Mouse (Mus musculus): ENCODE results near the gene Tmem95.
"Not testable (repeated sequence)": the region's sequence is repeated elsewhere in the genome, so short reads cannot be mapped to it uniquely, and the experiment has no call there.

Gene Tmem95

DNA sequence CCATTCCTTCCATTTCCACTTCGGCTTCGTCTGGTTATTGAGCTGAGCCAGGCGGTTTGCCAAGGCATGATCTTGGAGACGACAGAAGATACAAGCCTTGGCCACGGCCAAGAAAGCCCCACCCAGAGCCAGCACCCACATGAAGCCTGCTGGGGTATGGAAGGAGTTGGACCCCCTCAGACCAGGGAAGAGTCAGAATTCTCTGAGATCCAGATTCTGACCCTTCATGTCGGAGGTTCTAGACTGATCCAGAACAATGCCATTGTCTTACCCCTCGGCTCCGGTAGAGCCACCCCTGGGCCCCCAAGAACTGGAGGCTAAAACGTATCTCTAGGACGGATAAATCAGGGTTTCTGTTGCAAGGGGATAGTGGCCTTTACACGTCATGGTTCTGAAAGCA is at the start of gene Tmem95:
TSS of gene Tmem95 (minus strand) at position 141 of the 400 bp plus-strand sequence.
- DNase-seq = no peak

DNA sequence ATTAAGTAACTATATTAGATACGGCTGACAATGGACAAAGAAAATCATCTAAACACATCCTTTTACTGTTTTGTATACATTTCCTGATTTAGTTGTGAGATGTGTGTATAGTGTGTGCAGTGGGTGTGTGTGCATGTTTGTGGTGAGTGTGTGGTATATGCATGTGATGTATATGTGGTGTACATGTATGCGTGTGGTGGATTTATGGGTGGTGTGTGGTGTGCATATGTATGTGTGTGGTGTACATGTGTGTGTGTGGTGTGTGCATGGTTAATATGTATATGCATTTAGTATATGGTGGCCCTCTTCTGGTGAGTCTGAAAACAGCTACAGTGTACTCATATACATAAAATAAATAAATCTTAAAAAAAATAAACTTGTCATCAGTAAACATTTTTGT is 49.7 kb upstream of the Tmem95 start:
- no peak for DNase-seq

DNA sequence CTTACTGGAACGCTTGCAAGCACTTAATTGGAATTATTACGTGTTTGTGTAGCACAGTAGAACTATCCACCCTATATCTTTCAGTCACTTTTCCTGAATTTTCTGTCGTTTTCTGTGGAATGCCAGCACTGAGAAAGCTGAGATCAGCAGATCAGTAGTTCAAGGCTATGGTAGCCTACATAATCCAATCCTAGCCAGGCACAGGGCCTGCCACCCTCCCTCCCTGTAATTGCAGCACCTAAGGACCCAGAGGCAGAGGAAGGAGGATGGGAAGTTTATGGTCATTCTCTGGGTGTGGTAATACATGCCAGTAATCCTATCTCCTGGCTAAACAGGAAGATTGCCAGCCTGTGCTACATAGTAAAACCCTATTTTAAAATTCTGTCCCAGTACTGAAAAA is 45.0 kb upstream of the Tmem95 start:
- DNase-seq = no peak

DNA sequence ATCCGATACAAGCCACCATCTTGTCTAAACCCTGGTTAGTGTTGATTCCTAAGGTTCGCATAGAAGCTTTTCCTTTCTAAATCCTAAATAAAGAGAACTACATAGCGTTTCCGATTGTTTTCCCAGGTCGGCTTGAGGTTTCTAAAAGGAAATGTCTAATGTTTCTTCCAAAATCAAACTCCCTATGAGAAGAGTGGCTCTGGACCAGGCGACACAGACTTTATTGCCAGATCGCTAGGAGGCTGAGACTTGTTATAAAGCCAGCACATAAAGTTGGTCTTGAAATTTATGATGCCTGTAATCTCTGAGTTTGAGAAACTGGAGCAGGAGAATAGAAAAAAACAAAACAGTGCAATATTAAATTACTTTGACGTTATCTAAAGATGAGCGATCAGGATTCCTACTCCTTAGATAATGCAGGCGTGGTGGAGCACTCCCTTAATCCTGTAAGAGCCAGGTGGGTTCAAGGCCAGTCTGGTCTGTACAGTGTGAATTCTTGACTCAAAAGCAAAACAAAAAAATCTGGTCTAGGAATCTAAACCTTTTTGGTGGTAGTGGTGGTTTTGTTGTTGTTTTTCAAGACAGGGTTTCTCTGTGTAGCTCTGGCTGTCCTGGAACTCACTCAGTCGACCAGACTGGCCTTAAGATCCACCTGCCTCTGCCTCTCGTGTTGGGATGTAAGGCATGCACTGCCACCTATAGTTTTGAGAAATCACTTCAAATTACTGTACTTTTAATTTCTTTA is 44.4 kb upstream of the Tmem95 start:
- no peak for DNase-seq

DNA sequence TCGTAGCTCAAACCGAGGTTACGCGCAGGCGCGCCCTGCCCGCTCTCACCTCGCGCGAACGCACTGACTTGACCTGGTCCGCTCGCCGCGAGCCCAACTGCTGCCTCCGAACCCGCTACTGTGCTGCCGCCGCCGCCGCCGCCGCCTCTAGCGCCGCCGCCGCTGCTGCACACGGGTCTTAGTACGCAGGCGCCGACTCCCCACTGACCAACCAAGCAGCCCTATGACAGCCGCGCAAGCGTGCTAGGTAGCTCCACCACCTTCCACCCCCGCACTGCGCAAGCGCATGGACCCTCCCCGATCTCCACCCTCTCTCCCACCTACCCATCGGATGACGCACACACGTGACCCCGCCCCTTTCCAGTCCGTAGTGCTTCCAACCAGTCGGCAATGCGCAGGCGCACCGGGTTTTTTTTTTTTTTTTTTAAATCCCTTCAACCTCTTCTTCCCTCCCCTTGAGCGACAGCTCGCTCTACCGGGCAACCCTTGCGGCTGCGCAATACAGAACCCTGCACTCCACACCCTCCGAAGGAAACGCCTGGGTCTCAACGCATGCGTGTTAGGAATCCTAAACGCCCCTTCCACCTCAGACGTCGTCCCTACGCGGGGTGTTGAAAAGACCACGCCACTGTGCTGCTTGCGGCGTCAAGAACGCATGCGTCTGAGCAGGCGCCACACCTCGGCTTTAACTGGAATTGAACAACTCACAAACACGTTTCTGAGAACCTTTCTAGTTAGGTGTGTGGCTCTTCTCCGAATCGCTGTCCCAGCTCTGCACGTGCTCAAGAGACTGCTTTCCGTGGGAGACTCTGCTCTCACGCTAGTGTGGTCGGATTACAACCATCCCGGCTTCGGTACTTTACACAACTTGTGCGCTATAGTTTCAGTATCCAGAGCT is 43.5 kb upstream of the Tmem95 start, which contains the start of gene Eif5a:
TSS of gene Eif5a (minus strand) at position 845 of the 898 bp plus-strand sequence.
- peak; percentile 100 for DNase-seq

DNA sequence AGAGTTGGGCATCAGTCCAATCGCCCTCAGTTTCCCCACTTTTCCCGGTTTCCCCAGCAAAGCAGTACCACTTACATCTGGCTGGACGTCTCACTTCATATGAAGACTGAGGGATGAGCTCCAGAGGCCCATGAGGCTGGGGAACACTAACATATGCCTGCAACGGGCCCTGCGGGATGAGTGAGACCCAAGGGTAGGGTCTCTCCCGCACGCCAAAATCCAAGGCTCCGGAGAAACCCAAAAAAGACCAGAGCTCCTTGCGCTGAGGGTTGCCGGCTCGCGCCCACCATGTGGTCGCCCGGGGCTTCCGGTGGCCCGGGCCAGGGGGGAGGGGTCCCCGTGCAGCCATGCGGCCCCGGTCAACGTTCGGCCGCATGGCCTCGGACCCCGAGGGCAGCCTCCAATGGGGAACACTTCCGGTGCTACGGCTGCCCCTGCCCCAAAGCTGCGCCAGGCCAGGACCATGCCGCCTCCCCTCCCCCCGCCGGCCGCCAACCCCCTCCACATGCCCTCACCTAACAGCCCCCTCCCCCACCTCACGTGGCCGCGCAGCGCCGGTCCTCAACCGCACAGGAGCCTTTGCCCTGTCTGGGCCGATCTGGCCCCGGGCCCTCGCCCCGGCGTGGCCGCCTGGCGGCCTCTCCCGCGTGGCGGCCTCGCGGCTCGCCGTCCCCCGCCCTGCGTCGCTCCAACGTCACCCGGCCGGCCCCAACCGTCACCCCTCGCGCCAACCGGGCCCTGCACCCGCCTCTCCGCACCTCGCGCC is 42.6 kb upstream of the Tmem95 start:
- peak; percentile 59 for DNase-seq

DNA sequence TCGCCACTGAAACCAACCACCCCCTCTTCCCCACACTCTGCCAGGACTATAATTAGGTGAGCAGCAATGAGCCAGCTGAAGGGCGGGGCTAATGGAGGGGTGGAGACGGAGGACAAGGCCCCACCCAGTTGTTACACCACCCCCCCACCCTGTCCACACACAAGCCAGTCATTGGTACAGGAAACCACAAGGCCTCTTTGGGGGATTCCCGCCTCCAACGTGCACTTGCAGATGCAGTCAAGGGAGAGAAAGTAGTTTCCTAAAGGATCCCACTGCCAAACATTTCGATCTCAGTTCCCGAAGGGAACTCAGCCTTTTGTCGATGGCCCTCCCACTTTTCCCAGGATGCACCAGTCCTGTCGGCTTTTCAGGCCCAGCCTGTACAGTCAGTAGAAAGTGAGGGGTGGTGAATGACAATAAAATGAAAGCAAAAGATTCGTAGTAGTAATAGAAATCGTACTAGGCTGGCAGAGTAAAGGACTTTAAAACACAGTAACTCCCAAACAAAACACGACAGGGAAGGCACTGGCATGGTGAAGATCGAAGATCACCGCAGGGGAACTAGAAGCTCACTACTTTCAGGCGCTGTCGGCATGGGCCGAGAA is 41.9 kb upstream of the Tmem95 start:
- peak; percentile 84 for DNase-seq

DNA sequence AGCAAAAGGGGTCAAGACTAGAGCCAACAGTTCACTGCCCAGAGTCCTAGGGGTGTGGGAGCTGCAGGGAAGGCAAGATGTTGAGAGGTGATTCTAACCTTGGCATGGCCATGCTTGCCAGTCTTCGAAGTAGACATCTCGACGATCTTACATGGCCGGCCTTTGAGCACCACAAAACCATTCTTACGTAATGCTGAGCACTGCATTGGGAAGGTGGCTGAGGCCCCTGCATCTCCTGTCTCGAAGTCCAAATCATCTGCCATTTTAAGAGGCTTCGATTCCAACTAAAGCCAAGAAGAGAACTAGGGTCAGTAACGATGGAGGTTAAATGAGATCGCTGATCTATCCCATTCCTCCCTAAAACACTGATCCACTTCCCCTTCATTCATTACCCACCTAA is 41.2 kb upstream of the Tmem95 start:
- DNase-seq = no peak

DNA sequence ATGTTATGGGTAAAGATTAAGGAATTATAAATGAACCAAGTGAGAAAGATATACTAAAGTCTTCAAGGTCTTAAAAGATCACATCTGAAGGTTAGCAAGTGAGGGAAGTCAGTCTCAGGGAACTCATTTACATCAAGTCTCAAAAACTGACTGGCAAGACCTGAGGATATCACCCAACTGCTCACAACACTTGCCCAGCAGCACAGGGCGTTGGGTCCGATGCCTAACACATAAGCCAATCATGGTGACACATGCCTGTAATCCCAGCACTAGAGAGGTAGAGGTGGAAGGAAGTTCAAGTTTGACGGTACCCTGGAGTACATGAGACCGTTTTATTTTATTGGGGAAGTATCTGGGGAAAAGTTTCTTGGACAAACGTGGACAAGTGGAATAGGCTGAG is 40.3 kb upstream of the Tmem95 start:
- DNase-seq = no peak

DNA sequence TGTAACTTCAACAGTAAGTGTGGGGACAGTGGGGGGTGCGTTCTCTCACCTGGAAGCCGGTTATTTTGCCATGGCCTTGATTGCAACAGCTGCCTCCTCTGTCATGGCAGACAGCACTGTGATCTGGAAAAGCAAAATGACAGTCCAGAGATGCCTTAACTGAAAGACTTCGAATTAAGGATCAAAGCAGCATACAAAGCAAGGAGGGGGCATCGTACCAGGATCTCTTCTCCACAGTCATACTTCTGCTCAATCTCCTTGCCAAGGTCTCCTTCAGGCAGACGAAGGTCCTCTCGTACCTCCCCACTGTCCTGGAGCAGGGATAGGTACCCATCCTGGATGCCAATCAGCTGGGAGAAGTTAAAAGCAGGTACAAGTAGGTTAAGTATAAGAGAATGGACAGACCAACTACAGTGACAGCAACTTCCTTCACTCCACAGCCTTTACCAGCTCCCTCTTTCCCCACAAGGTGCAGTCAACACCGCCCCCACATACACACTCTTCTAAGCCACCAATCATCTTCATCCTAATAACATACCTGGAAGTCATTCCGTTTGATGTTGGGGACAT is 39.6 kb upstream of the Tmem95 start:
- DNase-seq = no peak

DNA sequence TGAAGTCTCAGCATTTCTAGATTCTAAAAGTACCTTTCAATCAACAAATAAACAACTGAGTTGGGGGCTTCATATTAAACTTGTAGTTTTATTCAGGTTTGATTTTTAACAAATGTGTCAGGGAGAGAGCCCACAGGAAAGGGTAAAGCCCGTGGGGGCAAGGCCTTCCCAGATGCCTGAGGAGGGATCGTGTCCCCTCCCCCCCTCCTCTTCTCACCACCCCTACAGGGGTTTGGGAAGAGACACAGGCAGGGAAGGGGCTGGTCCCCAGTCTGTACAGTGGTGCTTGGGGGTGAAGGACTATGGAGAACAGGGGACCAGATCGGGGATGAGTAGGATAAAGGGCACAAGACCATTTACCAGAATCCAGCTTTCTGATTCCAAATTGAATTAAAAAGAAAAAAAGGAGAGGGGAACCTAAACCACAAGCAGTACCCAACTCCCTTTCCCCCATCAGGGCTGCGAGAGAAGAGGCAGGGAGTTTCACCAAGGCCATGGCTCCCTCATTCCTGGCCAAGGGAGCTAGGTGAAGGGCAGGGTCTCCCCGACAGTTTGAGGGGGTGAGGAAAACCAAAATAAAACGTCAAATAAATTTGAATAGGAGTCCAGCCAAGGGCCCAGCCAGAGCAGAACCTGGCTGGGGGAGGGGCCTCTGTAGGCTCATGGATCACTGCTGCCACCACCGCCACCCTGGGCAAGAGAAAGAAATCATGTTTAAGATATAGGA is 39.0 kb upstream of the Tmem95 start:
- not testable (repeated sequence) for DNase-seq

DNA sequence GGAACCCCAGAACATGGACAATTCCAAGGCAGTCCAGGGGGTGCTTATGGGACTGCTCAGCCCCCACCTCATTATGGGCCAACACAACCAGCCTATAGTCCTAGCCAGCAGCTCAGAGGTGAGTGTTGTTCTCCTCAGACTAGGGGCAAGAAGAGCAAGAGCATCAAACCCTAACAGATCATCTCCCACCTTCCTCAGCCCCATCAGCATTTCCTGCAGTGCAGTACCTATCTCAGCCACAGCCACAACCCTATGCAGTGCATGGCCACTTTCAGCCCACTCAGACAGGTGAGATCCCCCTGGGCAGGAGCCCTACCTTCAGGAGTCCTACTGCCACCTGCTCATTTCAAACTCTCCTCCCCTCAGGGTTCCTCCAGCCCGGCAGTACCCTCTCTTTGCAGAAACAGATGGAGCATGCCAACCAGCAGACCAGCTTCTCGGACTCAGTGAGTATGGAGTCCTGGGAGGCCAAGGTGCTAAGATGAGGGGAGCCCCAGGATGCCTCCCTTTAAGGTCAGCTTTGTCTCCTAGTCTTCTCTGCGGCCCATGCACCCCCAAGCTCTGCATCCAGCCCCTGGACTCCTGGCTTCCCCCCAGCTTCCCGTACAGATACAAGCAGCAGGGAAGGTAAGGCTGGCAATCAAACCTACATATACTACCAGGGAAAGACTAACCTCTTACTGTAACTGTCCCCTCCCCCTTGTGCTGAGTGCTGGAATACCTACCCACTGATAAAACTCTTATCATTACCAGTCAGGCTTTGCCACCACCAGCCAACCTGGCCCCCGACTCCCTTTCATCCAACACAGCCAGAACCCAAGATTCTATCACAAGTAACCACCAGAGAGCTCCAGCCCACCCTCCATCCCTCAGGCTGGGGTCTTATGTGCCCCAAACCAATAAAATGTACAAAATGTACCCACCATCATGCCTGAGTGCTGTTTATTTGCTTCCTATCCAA is 38.1 kb upstream of the Tmem95 start:
- DNase-seq = no peak

DNA sequence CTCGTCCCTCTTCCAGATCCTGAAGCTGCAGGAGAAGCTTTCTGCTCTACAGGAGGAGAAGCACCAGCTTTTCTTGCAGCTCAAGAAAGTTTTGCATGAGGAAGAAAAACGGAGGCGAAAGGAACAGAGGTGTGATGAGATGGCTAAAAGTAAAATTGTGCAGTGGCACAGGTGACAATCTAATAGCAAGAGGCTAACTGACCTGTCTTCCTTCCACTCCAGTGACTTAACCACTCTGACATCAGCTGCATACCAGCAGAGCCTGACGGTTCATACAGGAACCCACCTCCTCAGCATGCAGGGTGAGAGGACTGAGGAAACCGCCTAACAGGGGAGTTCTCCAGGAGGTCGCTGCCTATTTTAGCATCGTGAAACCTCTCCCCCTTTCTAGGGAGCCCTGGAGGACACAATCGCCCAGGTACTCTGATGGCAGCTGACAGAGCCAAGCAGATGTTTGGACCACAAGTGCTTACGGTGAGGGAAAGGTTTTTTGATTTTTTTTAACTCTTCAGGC is 37.2 kb upstream of the Tmem95 start:
- no peak for DNase-seq

DNA sequence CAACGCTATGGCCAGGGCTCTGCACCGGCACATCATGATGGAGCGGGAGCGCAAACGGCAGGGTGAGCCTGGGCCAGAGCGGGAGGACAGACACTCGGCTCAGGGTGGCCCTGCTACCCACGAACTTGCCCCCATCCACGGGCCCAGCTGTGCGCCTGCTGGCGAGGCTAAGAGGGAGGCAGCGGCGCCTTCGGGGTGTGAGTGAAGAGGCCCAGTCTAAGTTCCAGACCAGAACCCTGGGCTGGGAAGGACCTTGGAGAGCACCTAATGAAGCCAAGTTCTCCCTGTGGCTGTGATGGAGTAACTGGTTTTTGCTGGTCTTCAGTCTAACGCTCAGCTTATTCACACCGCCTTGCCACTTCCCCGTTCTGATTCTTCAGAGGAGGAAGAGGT is 36.5 kb upstream of the Tmem95 start:
- DNase-seq = no peak

DNA sequence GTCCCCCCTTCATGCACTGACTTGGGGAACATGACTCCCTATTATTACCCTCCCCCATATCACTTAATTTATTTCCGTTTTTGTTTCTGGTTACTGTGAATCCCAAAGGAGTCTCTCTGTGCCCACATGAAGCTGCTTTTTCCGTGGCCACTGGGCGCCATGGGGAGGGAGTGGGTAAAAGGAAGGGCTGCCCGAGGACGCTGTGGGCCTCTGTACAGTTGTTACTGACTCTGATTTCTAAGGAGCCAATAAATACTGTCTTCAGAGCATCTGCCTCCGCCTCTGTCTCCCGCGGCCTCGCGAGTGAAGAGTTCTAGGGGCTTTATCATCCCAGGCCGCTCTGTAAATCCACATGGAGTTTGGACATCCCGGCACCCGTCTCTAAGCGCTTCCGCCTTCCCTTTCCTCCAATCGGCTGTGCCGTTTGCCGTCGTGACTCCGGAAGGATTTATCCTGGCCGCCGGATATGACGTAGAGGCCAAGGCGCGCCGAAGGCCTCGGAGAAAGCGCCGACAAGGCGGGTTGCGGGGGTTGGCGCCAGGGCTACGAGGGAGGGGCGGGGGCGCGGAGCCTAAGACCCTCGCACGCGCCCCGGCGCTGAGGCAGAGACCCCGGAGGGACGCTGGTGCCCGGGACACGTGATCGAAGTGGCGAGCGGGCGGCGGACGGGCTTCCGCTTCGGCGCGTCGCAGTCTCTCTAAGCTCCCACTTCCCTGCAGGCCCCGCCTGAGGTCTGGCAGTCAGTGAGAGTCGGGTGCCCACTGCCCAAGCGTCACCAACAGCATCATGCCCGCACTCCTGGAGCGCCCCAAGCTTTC is 35.9 kb upstream of the Tmem95 start, which contains the start of gene Gps2:
TSS of gene Gps2 (plus strand) at position 335 of the 818 bp plus-strand sequence.
- DNase-seq = peak; percentile 90

DNA sequence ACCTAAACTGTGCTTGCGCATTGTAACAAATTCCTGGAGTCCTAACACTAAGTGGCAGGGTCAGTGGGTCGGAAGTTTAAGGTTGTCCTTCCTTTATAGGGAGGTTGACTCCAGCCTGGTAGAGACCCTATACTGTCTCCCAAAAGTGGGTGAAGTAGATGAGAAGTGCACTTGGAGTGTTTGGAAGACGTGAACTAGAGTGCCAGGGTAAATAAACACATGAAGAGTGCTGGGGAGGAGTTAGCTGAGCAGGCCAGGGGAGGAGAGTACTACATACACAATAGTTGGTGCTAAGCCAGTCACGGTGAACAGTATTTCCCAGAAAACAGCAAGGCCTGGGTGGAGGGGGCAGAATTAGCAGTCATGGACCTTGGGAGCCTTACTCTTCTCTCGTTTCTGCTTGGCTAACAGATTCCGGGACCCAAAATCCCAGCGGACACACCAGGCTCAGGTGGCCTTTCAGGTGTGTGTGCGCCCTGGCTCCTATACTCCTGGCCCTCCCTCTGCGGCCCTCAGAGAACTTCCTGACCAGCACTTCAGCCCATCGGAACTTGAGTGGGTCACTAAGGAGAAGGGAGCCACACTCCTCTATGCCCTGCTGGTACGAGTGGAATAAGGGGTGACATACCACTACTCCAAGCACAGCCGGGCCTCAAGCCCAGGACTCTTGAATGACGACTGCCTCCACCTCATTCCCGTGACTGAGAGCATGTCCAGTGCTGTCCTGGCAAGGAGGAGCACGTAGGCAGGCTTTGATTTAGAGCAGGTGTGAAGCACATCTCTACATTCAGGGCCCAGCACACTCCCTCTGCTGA is 35.1 kb upstream of the Tmem95 start:
- no peak for DNase-seq

DNA sequence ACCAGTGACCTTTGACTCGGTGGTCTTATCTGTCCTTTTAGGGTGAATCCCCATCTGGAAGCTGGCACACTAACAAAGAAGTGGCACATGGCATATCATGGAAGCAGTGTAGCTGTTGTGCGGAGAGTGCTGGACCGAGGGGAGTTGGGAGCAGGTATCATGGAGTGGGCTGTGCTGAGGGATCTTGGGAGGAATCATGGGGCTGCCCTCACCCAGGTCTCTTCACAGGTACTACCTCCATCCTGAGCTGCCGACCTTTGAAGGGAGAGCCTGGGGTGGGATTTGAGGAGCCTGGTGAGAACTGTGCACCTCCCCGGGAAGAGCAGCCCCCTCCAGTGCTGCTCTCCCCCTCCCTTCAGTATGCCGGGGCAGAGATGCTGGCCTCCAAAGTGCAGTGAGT is 33.9 kb upstream of the Tmem95 start:
- DNase-seq = no peak
